Mouse (Mus musculus): ENCODE measurements around the gene Iars2. TPM values are rescaled to one million over a fixed set of nuclear protein-coding genes. Genes with fewer than 3 reads are reported as not detected.
A peak's percentile ranks its signal among the peaks of the same experiment; 100 is the strongest.

The Iars2 gene
- total and polyA plus RNA-seq, 3 experiments: 39.9 to 43.9 TPM; not detected in 1

- no peak for TF ChIP-seq E2F4 (IDR thresholded peaks at IDR 0.05; ENCODE audit: borderline replicate concordance, low read depth, low read length)
- TF ChIP-seq ZNF384 (IDR thresholded peaks at IDR 0.05; ENCODE audit: low read depth, low read length): no peak
- TF ChIP-seq MAFK (IDR thresholded peaks at IDR 0.05; ENCODE audit: borderline replicate concordance, low read depth, low read length): 0 out of 2 replicates have a peak, but pooled peaks have one; percentile 12
- TF ChIP-seq ETS1 (IDR thresholded peaks at IDR 0.05; ENCODE audit: low read depth, low read length): peak; percentile 6; the same call in 1 of the 2 replicates
- TF ChIP-seq MYB (IDR thresholded peaks at IDR 0.05; ENCODE audit: low read depth, low read length): no peak
Measured at GRCm38 (mm10) chr1:185328721-185329610, at the start of gene Iars2 (continued).

- H3K27me3 ChIP-seq (ENCODE audit: control insufficient read depth in 1 of 2, insufficient read depth in 2 of 2, low read length in 2 of 2): no peaks in the 10 kb centered on the region
- no peak overlapping the region for H3K9ac ChIP-seq (ENCODE audit: control insufficient read depth, low read depth, low read length, poor library complexity, severe bottlenecking)
- no peaks in the 10 kb centered on the region for H3K4me1 ChIP-seq (ENCODE audit: control insufficient read depth in 1 of 2, insufficient read depth in 2 of 2, low read length in 2 of 2)
- H3K79me2 ChIP-seq (ENCODE audit: control insufficient read depth, insufficient read depth, low read length, poor library complexity): no peaks in the 10 kb centered on the region; the same call in 1 of the 2 replicates
- H3K27ac ChIP-seq (ENCODE audit: control insufficient read depth, low read depth, low read length): no peak overlapping the region
- H3K9me3 ChIP-seq (replicated peaks; ENCODE audit: insufficient read depth, low read length): no peaks in the 10 kb centered on the region
- DNase-seq (ENCODE audit: low read depth, low spot score): no peak
- TF ChIP-seq ZKSCAN1 (IDR thresholded peaks at IDR 0.05; ENCODE audit: low read depth, low read length) (no peak), BHLHE40 (IDR thresholded peaks at IDR 0.05; ENCODE audit: borderline replicate concordance, low read depth, low read length) (no peak), TBP (IDR thresholded peaks at IDR 0.05; ENCODE audit: low read depth, low read length) (no peak), ELF1 (IDR thresholded peaks at IDR 0.05; ENCODE audit: low read depth, low read length) (no peak), MAX (IDR thresholded peaks at IDR 0.05; ENCODE audit: low read length) (no peak), NRF1 (IDR thresholded peaks at IDR 0.05; ENCODE audit: insufficient read depth, low read depth, low read length, poor library complexity, severe bottlenecking) (no peak), TAL1 (IDR thresholded peaks at IDR 0.05; ENCODE audit: low read length) (no peak), TCF12 (IDR thresholded peaks at IDR 0.05; ENCODE audit: low read depth, low read length) (no peak), MAZ (IDR thresholded peaks at IDR 0.05; ENCODE audit: low read depth, low read length) (no peak), NELFE (IDR thresholded peaks at IDR 0.05; ENCODE audit: low read depth, low read length) (no peak), ZC3H11A (IDR thresholded peaks at IDR 0.05; ENCODE audit: low read depth, low read length) (no peak), CHD2 (IDR thresholded peaks at IDR 0.05; ENCODE audit: low read length) (no peak), GABPA (IDR thresholded peaks at IDR 0.05; ENCODE audit: low read depth, low read length) (no peak), GATA1 (IDR thresholded peaks at IDR 0.05; ENCODE audit: low read depth, low read length) (no peak)
- no peak overlapping the region for H3K4me3 ChIP-seq (ENCODE audit: control insufficient read depth in 1 of 2, insufficient read depth in 1 of 2, low read depth in 2 of 2, low read length in 2 of 2)
- peaks cover 0 to 82% of the 10 kb centered on the region in 2 experiments; a peak in 3 of 4 replicates for H3K36me3 ChIP-seq (ENCODE audit: control insufficient read depth in 1 of 2, insufficient read depth in 2 of 2, low read length in 2 of 2)
Measured at GRCm38 (mm10) chr1:185377429-185377828, 48.2 kb upstream of the Iars2 start.

All from MEL (cell line).